Mouse (Mus musculus): ENCODE measurements at regions not wholly inside any gene's neighbourhood (a gene's known extent, or its start where the extent isn't known, plus 50 kb on each side); places are given as distances from the start of the nearest gene placed in this dataset.

GRCm38 (mm10) chr3:117038928-117039300 lies 70.1 kb upstream of the Palmd start:
- Histone ChIP-seq H3K9me3 (ENCODE audit: control insufficient read depth, low read length) (no peaks in the 10 kb centered on the region), H3K4me1 (replicated peaks; ENCODE audit: control insufficient read depth, insufficient read depth, low read length) (no peaks in the 10 kb centered on the region), H3K36me3 (ENCODE audit: control insufficient read depth, insufficient read depth, low read length) (no peaks in the 10 kb centered on the region), H3K4me2 (no peak overlapping the region), H3K27me3 (replicated peaks; ENCODE audit: control insufficient read depth, insufficient read depth, low read length) (no peaks in the 10 kb centered on the region), H3K4me3 (ENCODE audit: low read depth, low read length) (no peak overlapping the region), H3K27ac (ENCODE audit: low read depth, low read length) (no peak overlapping the region), H3K9ac (ENCODE audit: low read depth, low read length) (no peak overlapping the region)
- DNase-seq (ENCODE audit: low spot score) (no peak), ATAC-seq (replicated peaks; ENCODE audit: low FRiP score) (no peak)
- WGBS = 70% methylated on average over 1 of the region's 1 CpGs

GRCm38 (mm10) chr3:117038280-117038927 lies 69.6 kb upstream of the Palmd start:
- no peaks in the 10 kb centered on the region for H3K27me3 ChIP-seq (replicated peaks; ENCODE audit: control insufficient read depth, insufficient read depth, low read length)
- no peaks in the 10 kb centered on the region for H3K4me1 ChIP-seq (replicated peaks; ENCODE audit: control insufficient read depth, insufficient read depth, low read length)
- 56% methylated on average over 4 of the region's 4 CpGs for WGBS
- H3K9me3 ChIP-seq (ENCODE audit: control insufficient read depth, low read length) = no peaks in the 10 kb centered on the region
- no peak overlapping the region for H3K4me2 ChIP-seq
- H3K9ac ChIP-seq (ENCODE audit: low read depth, low read length) = no peak overlapping the region
- H3K27ac ChIP-seq (ENCODE audit: low read depth, low read length) = no peak overlapping the region
- DNase-seq (ENCODE audit: low spot score) (no peak), ATAC-seq (replicated peaks; ENCODE audit: low FRiP score) (no peak)
- H3K36me3 ChIP-seq (ENCODE audit: control insufficient read depth, insufficient read depth, low read length) = no peaks in the 10 kb centered on the region
- no peak overlapping the region for H3K4me3 ChIP-seq (ENCODE audit: low read depth, low read length)
